Mouse (Mus musculus): ENCODE measurements around the gene Mgat4e. TPM values are rescaled to one million over a fixed set of nuclear protein-coding genes. Genes with fewer than 3 reads are reported as not detected.
"Not testable (repeated sequence)": the region's sequence is repeated elsewhere in the genome, so short reads cannot be mapped to it uniquely, and the experiment has no call there.

Gene Mgat4e
- polyA plus RNA-seq, 1 experiment from 2014 or later = not detected

DNA sequence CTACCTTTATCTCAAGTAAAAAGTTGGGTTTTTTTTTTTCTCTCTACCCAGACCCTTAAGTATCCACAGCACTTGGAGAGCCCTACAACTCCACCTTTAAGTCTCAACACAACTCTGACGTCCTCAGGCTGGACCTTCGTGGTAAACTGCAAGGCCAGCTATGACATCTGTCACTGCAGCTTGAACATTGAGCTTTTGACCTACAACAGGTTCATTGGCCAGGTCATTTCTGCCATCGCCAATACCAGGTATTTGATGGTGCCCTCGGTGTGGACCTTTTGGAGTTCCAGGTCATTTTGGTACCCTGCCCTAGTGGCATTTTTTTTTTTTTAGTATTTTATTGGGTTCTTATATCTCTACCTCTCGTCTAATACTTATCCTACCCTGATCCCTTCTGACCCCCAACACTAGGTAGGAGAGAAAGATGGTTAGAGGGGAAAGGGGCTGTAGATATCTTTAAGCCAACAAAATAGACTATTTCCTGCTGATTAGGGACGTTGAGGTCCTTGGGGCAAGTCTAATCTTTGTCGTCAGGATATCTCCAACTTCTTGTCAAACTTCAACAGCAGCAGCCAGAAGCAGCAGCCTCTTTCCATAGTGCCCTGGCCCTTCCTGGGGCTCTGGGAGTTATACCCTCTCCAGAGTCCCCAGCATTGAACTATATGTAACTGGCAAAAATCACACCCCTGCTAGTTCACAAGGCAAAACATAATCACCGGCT lies 29.3 kb downstream of the Mgat4e start:
- Histone ChIP-seq H3K9me3 (no peaks in the 10 kb centered on the region), H3K9ac (no peak overlapping the region), H3K4me2 (replicated peaks) (no peak overlapping the region), H3K4me3 (no peak overlapping the region), H3K27ac (no peak overlapping the region), H3K36me3 (no peaks in the 10 kb centered on the region), H3K4me1 (no peaks in the 10 kb centered on the region), H3K27me3 (replicated peaks) (0 out of 2 replicates have a peak, but pooled peaks cover 1% of the 10 kb centered on the region)
- WGBS = 85% methylated on average over 8 of the region's 8 CpGs
- ATAC-seq (ENCODE audit: low FRiP score, low read depth) = no peak

DNA sequence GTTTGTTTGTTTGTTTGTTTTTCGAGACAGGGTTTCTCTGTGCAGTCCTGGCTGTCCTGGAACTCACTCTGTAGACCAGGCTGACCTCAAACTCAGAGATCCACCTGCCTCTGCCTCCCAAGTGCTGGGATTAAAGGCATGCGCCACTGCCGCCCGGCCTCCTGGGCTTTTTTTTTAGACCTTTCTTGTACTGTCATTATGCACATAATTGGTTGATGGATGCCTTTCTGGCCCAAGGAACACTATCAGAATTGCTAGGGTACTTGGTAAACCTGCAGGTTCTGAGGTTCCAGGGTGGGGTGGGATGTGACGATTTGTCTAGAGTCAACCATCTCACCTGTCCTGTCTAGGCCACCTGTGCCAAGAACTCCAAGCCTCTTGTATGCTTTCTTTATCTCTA lies 30.3 kb downstream of the Mgat4e start:
- 97% methylated on average over 5 of the region's 5 CpGs for WGBS
- not testable (repeated sequence) for H3K4me1 ChIP-seq; H3K4me2 ChIP-seq (replicated peaks); H3K9me3 ChIP-seq; H3K27ac ChIP-seq; ATAC-seq (ENCODE audit: low FRiP score, low read depth); H3K9ac ChIP-seq; H3K4me3 ChIP-seq; H3K36me3 ChIP-seq
- H3K27me3 ChIP-seq (replicated peaks) = peaks cover 11% of the 10 kb centered on the region; the same call in 1 of the 2 replicates

DNA sequence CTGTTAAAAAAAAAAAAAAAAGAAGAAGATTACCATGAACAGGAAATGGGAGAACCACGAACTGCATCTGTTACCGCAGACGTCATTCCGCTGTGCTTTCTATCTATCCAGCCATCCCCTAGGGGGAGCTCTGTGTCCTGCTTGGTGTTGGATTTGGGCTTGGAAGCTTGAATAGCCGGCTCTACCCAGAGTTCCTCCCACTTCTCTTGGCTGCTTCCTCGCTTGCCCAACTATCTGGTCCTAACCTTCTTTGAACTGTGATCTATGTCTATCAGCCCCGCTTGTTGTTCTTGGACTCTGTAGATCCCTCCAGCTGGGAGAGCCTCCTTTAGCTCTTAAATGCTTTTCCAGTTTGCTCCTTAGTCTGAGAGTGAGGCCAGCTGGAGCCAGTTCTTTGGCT lies 30.8 kb downstream of the Mgat4e start:
- 0 out of 2 replicates have a peak, but pooled peaks cover 1% of the 10 kb centered on the region for H3K4me1 ChIP-seq
- peaks cover 15% of the 10 kb centered on the region for H3K27me3 ChIP-seq (replicated peaks)
- no peak overlapping the region for H3K9ac ChIP-seq
- H3K4me2 ChIP-seq (replicated peaks) = no peak overlapping the region
- ATAC-seq (ENCODE audit: low FRiP score, low read depth) = no peak
- 15% methylated on average over 7 of the region's 7 CpGs for WGBS
- no peak overlapping the region for H3K4me3 ChIP-seq
- H3K36me3 ChIP-seq = no peaks in the 10 kb centered on the region
- H3K27ac ChIP-seq = no peak overlapping the region
- H3K9me3 ChIP-seq = no peaks in the 10 kb centered on the region

DNA sequence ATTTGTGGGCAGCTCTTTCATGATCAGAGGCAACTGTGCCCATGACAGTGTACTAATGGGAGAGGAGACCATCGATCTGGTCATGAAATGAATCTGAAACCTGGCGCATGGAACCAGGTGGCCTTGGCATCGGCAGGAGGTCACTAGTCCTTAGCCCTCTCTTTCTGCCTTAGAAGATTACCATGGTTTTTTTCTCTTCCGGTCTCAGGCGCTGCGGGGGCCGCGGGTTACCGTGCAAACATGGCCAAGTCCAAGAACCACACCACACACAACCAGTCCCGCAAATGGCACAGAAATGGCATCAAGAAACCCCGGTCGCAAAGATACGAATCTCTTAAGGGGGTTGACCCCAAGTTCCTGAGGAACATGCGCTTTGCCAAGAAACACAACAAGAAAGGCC lies 31.6 kb downstream of the Mgat4e start:
- not testable (repeated sequence) for ATAC-seq (ENCODE audit: low FRiP score, low read depth); H3K4me3 ChIP-seq

DNA sequence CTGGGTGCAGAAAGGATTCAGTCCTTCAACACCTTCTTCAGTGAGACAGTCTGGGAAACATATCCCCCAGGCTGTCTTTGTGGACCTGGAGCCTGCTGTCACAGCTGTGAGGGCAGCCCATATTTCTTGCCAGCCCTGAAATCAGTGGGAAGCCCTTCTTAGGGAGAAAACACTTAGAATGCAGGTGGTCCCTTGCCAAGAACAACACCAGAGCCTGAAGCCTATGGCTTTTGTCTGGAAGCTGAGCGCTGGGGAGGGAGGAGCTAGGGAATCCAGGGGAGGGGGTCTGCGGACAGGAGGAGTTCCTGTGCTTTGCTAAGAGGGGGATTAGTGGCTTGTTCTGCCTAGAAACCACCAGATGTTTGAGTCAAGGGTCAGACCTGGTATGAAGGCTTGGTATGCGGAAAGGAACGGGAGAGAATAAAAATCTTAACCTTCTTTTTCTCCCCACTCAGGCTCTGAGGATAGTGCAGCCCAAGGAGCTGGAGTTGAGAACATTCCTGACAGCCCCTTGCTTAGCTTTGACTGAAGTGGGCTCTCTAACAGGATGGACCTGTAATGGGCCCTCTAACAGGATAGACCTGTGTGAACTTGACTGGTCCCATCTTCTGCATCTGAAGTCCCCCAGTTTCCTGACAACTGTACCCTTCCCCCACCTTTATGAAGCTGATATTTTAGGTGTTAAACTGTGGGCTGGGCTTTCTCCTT lies 32.8 kb downstream of the Mgat4e start:
- H3K9me3 ChIP-seq = no peaks in the 10 kb centered on the region
- H3K4me2 ChIP-seq (replicated peaks) = no peak overlapping the region
- H3K27me3 ChIP-seq (replicated peaks) = peaks cover 27% of the 10 kb centered on the region
- no peak overlapping the region for H3K4me3 ChIP-seq
- no peak for ATAC-seq (ENCODE audit: low FRiP score, low read depth)
- H3K4me1 ChIP-seq = peaks cover 14% of the 10 kb centered on the region
- no peaks in the 10 kb centered on the region for H3K36me3 ChIP-seq
- WGBS = 31% methylated on average over 4 of the region's 4 CpGs
- no peak overlapping the region for H3K9ac ChIP-seq
- no peak overlapping the region for H3K27ac ChIP-seq

More for the DNA sequence above, 31.6 kb downstream of the Mgat4e start:
- H3K9me3 ChIP-seq; H3K27ac ChIP-seq; H3K4me2 ChIP-seq (replicated peaks); H3K4me1 ChIP-seq; H3K9ac ChIP-seq; H3K36me3 ChIP-seq: not testable (repeated sequence)
- H3K27me3 ChIP-seq (replicated peaks) = peaks cover 21% of the 10 kb centered on the region
- WGBS = 95% methylated on average over 14 of the region's 14 CpGs

DNA sequence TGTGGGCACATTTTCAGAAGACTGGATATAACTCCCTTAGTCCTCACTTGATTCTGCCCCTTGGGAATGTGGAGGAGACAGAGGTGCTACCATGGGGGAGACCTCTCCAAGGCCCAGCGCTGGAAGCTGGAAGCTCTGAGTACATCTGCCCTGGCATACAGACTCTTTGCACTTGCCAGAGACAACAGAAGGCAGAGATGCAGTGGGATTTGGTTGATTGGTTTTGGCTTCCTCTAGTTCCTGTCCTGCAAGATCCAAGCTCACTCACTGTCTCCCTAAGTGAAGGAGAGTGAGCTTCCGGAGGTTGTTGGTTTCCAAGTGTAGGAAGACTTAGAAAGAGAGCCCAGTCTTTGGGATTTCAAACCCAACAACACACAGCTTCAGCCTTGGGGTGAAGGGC lies 33.6 kb downstream of the Mgat4e start:
- Histone ChIP-seq H3K9me3 (no peaks in the 10 kb centered on the region), H3K27me3 (replicated peaks) (peaks cover 27% of the 10 kb centered on the region), H3K4me3 (no peak overlapping the region), H3K4me2 (replicated peaks) (no peak overlapping the region), H3K27ac (no peak overlapping the region), H3K36me3 (no peaks in the 10 kb centered on the region), H3K4me1 (peaks cover 14% of the 10 kb centered on the region), H3K9ac (no peak overlapping the region)
- ATAC-seq (ENCODE audit: low FRiP score, low read depth) = no peak
- 86% methylated on average over 2 of the region's 2 CpGs for WGBS

DNA sequence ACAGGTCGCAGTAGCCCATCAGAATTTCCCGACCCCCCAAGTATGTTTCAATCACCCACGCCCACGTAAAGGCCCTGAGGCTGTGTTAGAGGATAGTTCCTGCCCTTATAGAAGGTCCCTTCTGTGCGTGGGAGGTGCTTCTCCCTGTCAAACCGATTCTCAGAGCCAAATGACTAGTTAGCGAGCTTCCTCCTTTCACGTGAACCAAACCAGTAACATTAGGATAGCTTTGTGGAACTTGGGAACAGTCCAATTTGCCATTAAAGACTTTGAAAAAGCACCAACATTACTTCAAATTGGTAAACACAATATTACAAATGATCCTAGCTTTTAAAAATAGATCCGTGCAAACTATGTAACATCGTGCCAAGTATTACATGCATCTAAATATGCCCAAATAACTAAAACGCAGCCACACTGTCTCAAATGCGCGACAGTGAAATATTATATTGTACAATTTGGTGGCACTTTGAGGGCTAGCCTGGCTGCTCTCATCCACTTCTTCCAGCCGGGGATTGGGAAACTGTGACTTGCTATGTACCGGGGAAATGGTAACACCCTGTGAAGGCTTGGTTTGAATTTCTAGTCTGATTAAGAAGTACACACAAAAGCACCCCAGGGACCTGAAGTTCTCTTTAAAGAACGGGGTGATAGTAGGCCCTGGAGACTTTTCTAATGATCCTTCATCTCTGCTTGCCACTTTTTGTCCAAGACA lies 35.4 kb downstream of the Mgat4e start:
- H3K4me3 ChIP-seq = no peak overlapping the region; the same call in 1 of the 2 replicates
- H3K27me3 ChIP-seq (replicated peaks) = peaks cover 27% of the 10 kb centered on the region
- H3K9me3 ChIP-seq = no peaks in the 10 kb centered on the region
- 47% methylated on average over 16 of the region's 16 CpGs for WGBS
- H3K36me3 ChIP-seq = 0 out of 2 replicates have a peak, but pooled peaks cover 3% of the 10 kb centered on the region
- no peak overlapping the region for H3K9ac ChIP-seq
- ATAC-seq (ENCODE audit: low FRiP score, low read depth) = no peak
- peak overlapping the region; percentile 74 for H3K4me2 ChIP-seq (replicated peaks)
- H3K4me1 ChIP-seq = peaks cover 14% of the 10 kb centered on the region
- no peak overlapping the region for H3K27ac ChIP-seq

DNA sequence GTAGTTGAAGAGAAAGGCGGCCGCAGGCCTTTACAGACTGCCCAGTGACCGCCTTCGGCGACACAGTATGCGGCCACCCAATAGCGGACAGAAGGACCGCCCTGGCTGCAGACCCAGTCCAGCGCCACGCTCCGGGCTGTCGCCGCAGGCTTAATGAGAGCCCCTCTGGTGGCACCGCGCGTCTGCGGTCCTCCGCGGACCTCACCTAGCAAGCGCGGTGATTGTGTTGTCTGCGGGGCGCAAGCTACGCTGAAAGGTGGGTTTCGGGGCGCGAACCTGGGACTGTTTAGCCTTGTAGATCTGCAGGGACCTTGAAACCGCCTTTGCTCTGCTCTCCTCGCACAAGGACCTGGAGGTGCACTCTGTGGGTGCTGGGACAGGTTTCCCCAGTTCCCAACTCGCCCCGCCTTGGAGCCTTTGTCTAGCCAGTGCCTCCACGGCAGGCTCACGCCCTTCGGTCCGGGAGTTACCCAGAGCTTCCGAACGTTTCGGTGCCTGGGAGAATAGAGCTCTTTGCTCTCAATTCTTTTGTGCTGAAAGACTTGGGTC lies 36.1 kb downstream of the Mgat4e start:
- H3K27ac ChIP-seq = no peak overlapping the region
- H3K4me1 ChIP-seq = peaks cover 14% of the 10 kb centered on the region
- no peak for ATAC-seq (ENCODE audit: low FRiP score, low read depth)
- H3K36me3 ChIP-seq = peaks cover 3% of the 10 kb centered on the region; the same call in 1 of the 2 replicates
- peak overlapping the region; percentile 53 for H3K9ac ChIP-seq
- peak overlapping the region; percentile 74 for H3K4me2 ChIP-seq (replicated peaks)
- 2% methylated on average over 38 of the region's 38 CpGs for WGBS
- H3K9me3 ChIP-seq = no peaks in the 10 kb centered on the region
- H3K4me3 ChIP-seq = peak overlapping the region; percentile 32
- peaks cover 27% of the 10 kb centered on the region for H3K27me3 ChIP-seq (replicated peaks)

DNA sequence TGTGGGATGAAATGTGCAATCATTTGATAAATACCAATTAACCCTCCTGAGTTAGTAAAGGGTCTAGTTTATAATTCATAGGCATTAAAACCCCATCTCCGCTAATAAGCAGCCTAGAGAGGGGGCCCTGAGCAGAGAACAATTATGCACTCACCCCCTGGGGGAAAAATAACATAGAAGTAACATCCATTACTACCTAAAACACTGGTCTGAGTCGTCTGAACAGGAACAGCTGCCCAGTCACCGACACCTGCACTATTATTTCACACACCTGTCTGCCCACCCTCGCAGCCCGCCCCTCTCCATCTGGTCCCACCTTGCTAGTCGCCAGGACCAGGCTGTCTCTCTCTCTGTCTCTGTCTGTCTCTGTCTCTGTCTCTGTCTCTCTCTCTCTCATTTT lies 36.9 kb downstream of the Mgat4e start:
- peak; percentile 41; the same call in 1 of the 2 replicates for ATAC-seq (ENCODE audit: low FRiP score, low read depth)
- Histone ChIP-seq H3K27me3 (replicated peaks) (peaks cover 27% of the 10 kb centered on the region), H3K4me3 (no peak overlapping the region), H3K27ac (no peak overlapping the region), H3K36me3 (peaks cover 11% of the 10 kb centered on the region), H3K9me3 (no peaks in the 10 kb centered on the region), H3K9ac (no peak overlapping the region), H3K4me2 (replicated peaks) (peak overlapping the region; percentile 74), H3K4me1 (peaks cover 14% of the 10 kb centered on the region)
- 62% methylated on average over 6 of the region's 6 CpGs for WGBS

DNA sequence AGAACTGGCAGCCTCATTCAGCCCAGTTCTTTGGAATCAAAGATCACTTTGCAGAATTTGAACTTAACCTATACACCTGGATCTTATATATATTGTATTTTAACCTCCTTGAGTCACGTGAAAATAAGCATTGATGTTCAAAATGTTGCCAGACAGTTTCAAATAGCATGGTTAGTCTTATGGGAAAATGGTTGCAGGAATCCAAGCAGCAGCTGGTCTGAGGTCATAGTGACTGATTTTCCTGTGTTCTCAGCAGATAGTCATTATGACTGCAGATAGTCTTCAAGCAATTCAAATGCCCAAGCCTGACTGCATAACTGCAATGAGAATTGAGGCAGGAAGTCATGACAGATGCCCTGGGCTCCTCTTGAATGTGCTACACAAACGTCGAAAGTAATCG lies 37.3 kb downstream of the Mgat4e start:
- peaks cover 15% of the 10 kb centered on the region for H3K36me3 ChIP-seq
- H3K27ac ChIP-seq = no peak overlapping the region
- H3K4me3 ChIP-seq = no peak overlapping the region
- H3K9me3 ChIP-seq = no peaks in the 10 kb centered on the region
- H3K9ac ChIP-seq = no peak overlapping the region
- 61% methylated on average over 4 of the region's 4 CpGs for WGBS
- peak; percentile 41; the same call in 1 of the 2 replicates for ATAC-seq (ENCODE audit: low FRiP score, low read depth)
- peaks cover 27% of the 10 kb centered on the region for H3K27me3 ChIP-seq (replicated peaks)
- H3K4me1 ChIP-seq = peaks cover 14% of the 10 kb centered on the region
- H3K4me2 ChIP-seq (replicated peaks) = no peak overlapping the region

DNA sequence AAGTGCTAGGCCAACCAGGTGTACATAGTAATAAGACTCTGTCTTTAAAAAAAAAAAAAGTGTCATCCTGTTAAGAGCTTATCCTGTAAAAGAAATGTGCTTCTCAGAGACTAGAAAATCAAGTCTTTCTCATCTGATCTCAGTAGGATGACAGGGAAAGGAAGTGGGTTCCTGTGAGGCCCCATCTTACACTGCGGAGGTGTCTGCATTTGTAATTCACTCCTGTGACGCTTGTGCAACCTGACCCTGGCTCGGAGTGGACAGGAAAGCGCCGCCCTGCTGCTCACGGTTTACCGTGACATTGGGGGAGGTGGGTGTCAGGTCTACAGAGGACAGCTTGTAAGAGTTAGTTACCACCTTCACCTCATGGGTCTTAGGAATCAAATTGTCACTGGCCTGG lies 39.5 kb downstream of the Mgat4e start:
- peaks cover 25% of the 10 kb centered on the region for H3K27me3 ChIP-seq (replicated peaks)
- H3K4me2 ChIP-seq (replicated peaks) = no peak overlapping the region
- no peaks in the 10 kb centered on the region for H3K9me3 ChIP-seq
- 64% methylated on average over 7 of the region's 7 CpGs for WGBS
- ATAC-seq (ENCODE audit: low FRiP score, low read depth) = no peak
- H3K27ac ChIP-seq = no peak overlapping the region
- no peak overlapping the region for H3K4me3 ChIP-seq
- H3K9ac ChIP-seq = no peak overlapping the region
- H3K36me3 ChIP-seq = peaks cover 30% of the 10 kb centered on the region
- H3K4me1 ChIP-seq = peaks cover 14% of the 10 kb centered on the region

DNA sequence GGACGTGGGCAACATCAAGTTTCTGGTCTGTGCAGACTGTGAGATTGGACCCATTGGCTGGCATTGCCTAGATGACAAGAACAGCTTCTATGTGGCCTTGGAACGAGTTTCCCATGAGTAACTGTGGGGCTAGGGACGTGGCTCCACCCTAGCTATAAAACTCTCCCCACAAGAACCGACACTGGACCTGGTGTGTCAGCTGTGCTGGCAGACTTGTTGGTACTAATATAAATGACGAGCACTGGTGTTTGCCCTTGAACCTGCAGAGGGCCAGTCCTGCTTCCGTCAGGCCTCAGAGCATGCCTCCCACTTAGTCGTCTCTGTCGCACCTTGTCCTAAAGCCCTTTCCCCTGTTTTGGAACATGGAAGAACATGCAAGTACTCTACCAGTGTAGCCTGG lies 43.3 kb downstream of the Mgat4e start:
- Histone ChIP-seq H3K4me2 (replicated peaks) (no peak overlapping the region), H3K4me3 (no peak overlapping the region), H3K9me3 (no peaks in the 10 kb centered on the region), H3K9ac (no peak overlapping the region), H3K27ac (no peak overlapping the region), H3K4me1 (no peaks in the 10 kb centered on the region), H3K27me3 (replicated peaks) (no peaks in the 10 kb centered on the region), H3K36me3 (peaks cover 36% of the 10 kb centered on the region)
- WGBS = 95% methylated on average over 8 of the region's 8 CpGs
- no peak for ATAC-seq (ENCODE audit: low FRiP score, low read depth)
